Mouse (Mus musculus): ENCODE data around the gene Muc4.

DNA sequence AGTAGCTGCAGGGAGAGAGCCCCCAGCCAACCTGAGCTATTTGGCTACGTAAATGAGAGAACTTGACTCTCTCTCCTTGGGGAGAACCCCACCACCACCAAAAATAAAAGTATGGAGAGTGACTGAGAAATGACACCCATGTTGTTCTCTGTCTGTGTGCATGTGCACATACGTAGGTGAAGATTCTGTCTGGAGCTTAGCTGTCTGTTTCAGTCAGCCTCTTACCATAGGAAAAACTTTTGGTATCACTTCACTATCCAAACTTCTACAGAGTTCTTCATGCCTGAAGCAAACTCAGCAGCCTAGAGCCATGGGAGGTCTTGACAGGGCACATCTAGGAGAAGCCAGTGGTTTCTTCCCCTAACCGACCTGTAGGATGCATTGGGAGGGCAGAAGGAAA lies 2.5 kb upstream of the Muc4 start:
- TF ChIP-seq FLI1 (IDR thresholded peaks at IDR 0.05; ENCODE audit: low read length) (no peak), GATA1 (IDR thresholded peaks at IDR 0.05; ENCODE audit: borderline replicate concordance, low read length) (no peak)
